Mouse (Mus musculus) adrenal gland, adult (tissue): ENCODE measurements around the gene Kif5c.
A peak's percentile ranks its signal among the peaks of the same experiment; 100 is the strongest.

Experiments
- DNase-seq, 2 experiments: peaks; one replicate each; pipeline ENCODE4 v3.0.0; 2022 to 2023; ENCODE audit warnings: low spot score in 1 of 2; ENCODE audit not compliant: inconsistent age in 2 of 2

The Kif5c gene

GRCm38 (mm10) chr2:49743775-49744174, 124.7 kb downstream of the Kif5c start:
- no peak for DNase-seq

GRCm38 (mm10) chr2:49744251-49745093, 125.4 kb downstream of the Kif5c start:
- DNase-seq: peak; percentile 65 to 85

- peak in 1 of 2 experiments; percentile 60 for DNase-seq
These were observed 126.1 kb downstream of the Kif5c start for GRCm38 (mm10) chr2:49745094-49745781.

GRCm38 (mm10) chr2:49746947-49747346, 127.8 kb downstream of the Kif5c start:
- peak; percentile 83 to 89 for DNase-seq

- peak; percentile 51 to 74 for DNase-seq
These were observed 128.6 kb downstream of the Kif5c start for GRCm38 (mm10) chr2:49747670-49748069.

- DNase-seq: peak in 1 of 2 experiments; percentile 76
These were observed 129.7 kb downstream of the Kif5c start for GRCm38 (mm10) chr2:49748628-49749342.

- peak in 1 of 2 experiments; percentile 68 for DNase-seq
These were observed 130.9 kb downstream of the Kif5c start for GRCm38 (mm10) chr2:49749730-49750576.

GRCm38 (mm10) chr2:49751544-49752210, 132.6 kb downstream of the Kif5c start:
- DNase-seq: no peak

- DNase-seq: no peak
These were observed 133.1 kb downstream of the Kif5c start for GRCm38 (mm10) chr2:49752211-49752607.

- DNase-seq: no peak
These were observed 134.0 kb downstream of the Kif5c start for GRCm38 (mm10) chr2:49753062-49753461.

- no peak for DNase-seq
These were observed 136.0 kb downstream of the Kif5c start for GRCm38 (mm10) chr2:49755054-49755453.

GRCm38 (mm10) chr2:49757616-49758015, 138.5 kb downstream of the Kif5c start:
- no peak for DNase-seq

GRCm38 (mm10) chr2:49764331-49764946, 145.3 kb downstream of the Kif5c start:
- peak in 1 of 2 experiments; percentile 81 for DNase-seq

- DNase-seq: no peak
These were observed 149.8 kb downstream of the Kif5c start for GRCm38 (mm10) chr2:49768916-49769315.

GRCm38 (mm10) chr2:49770440-49770839, 151.3 kb downstream of the Kif5c start:
- DNase-seq: no peak

- no peak for DNase-seq
These were observed 152.1 kb downstream of the Kif5c start for GRCm38 (mm10) chr2:49771172-49771571.

- no peak for DNase-seq
These were observed 154.3 kb downstream of the Kif5c start for GRCm38 (mm10) chr2:49773194-49773931.

GRCm38 (mm10) chr2:49774180-49774579, 155.1 kb downstream of the Kif5c start:
- DNase-seq: no peak

- no peak for DNase-seq
These were observed 156.1 kb downstream of the Kif5c start for GRCm38 (mm10) chr2:49775187-49775586.
